Mouse (Mus musculus): ENCODE results near the gene Spint1. TPM values are rescaled to one million over a fixed set of nuclear protein-coding genes. Genes with fewer than 3 reads are reported as not detected.

Gene Spint1
- total and polyA plus RNA-seq, 3 experiments = not detected

- Histone ChIP-seq H3K27me3 (ENCODE audit: control insufficient read depth in 1 of 2, insufficient read depth in 2 of 2, low read length in 2 of 2) (no peaks in the 10 kb centered on the region; a peak in 2 of 4 replicates), H3K79me2 (ENCODE audit: control insufficient read depth, insufficient read depth, low read length, poor library complexity) (no peaks in the 10 kb centered on the region), H3K36me3 (ENCODE audit: control insufficient read depth in 1 of 2, insufficient read depth in 2 of 2, low read length in 2 of 2) (peaks cover 0 to 6% of the 10 kb centered on the region in 2 experiments; a peak in 1 of 4 replicates), H3K4me3 (ENCODE audit: control insufficient read depth in 1 of 2, insufficient read depth in 1 of 2, low read depth in 2 of 2, low read length in 2 of 2) (peak overlapping the region; percentile 21 to 26; a peak in 3 of 4 replicates), H3K9me3 (replicated peaks; ENCODE audit: insufficient read depth, low read length) (no peaks in the 10 kb centered on the region), H3K27ac (ENCODE audit: control insufficient read depth, low read depth, low read length) (no peak overlapping the region), H3K9ac (ENCODE audit: control insufficient read depth, low read depth, low read length, poor library complexity, severe bottlenecking) (peak overlapping the region; percentile 3; the same call in 1 of the 2 replicates), H3K4me1 (ENCODE audit: control insufficient read depth in 1 of 2, insufficient read depth in 2 of 2, low read length in 2 of 2) (peaks cover 4 to 17% of the 10 kb centered on the region in 2 experiments; a peak in 3 of 4 replicates)
- DNase-seq (ENCODE audit: low read depth, low spot score) = peak; percentile 21
- no peak for TF ChIP-seq ZMIZ1 (IDR thresholded peaks at IDR 0.05; ENCODE audit: low read depth, low read length)
- TF ChIP-seq ZKSCAN1 (IDR thresholded peaks at IDR 0.05; ENCODE audit: low read depth, low read length) = no peak
- TF ChIP-seq BHLHE40 (IDR thresholded peaks at IDR 0.05; ENCODE audit: borderline replicate concordance, low read depth, low read length) = no peak
- TF ChIP-seq CTCF (IDR thresholded peaks at IDR 0.05 in 2 of 3, conservative IDR thresholded peaks at IDR 0.05 in 1 of 3; ENCODE audit: control insufficient read depth in 1 of 3, insufficient read depth in 1 of 3, low read depth in 2 of 3, low read length in 3 of 3, poor library complexity in 1 of 3, severe bottlenecking in 1 of 3) = no peak
- no peak for TF ChIP-seq MYC (IDR thresholded peaks at IDR 0.05; ENCODE audit: low read depth, low read length)
- no peak for TF ChIP-seq MAZ (IDR thresholded peaks at IDR 0.05; ENCODE audit: low read depth, low read length)
- no peak for TF ChIP-seq POLR2AphosphoS2 (IDR thresholded peaks at IDR 0.05; ENCODE audit: low read length)
- TF ChIP-seq EP300 (IDR thresholded peaks at IDR 0.05; ENCODE audit: low read depth in 1 of 2, low read length in 2 of 2) = no peak
These were observed 25.8 kb downstream of the Spint1 start for GRCm38 (mm10) chr2:119262978-119263377.

- H3K27me3 ChIP-seq (ENCODE audit: control insufficient read depth in 1 of 2, insufficient read depth in 2 of 2, low read length in 2 of 2) = no peaks in the 10 kb centered on the region; a peak in 2 of 4 replicates
- peak; percentile 35 for DNase-seq (ENCODE audit: low read depth, low spot score)
- no peak overlapping the region for H3K27ac ChIP-seq (ENCODE audit: control insufficient read depth, low read depth, low read length)
- H3K9me3 ChIP-seq (replicated peaks; ENCODE audit: insufficient read depth, low read length) = no peaks in the 10 kb centered on the region
- H3K4me3 ChIP-seq (ENCODE audit: control insufficient read depth in 1 of 2, insufficient read depth in 1 of 2, low read depth in 2 of 2, low read length in 2 of 2) = no peak overlapping the region
- H3K36me3 ChIP-seq (ENCODE audit: control insufficient read depth in 1 of 2, insufficient read depth in 2 of 2, low read length in 2 of 2) = peaks cover 0 to 6% of the 10 kb centered on the region in 2 experiments; a peak in 1 of 4 replicates
- no peaks in the 10 kb centered on the region for H3K79me2 ChIP-seq (ENCODE audit: control insufficient read depth, insufficient read depth, low read length, poor library complexity)
- H3K4me1 ChIP-seq (ENCODE audit: control insufficient read depth in 1 of 2, insufficient read depth in 2 of 2, low read length in 2 of 2) = peaks cover 4 to 17% of the 10 kb centered on the region in 2 experiments; a peak in 3 of 4 replicates
- TF ChIP-seq JUND (IDR thresholded peaks at IDR 0.05; ENCODE audit: low read depth, low read length) (peak; percentile 77; the same call in 1 of the 2 replicates), ZMIZ1 (IDR thresholded peaks at IDR 0.05; ENCODE audit: low read depth, low read length) (no peak), RCOR1 (IDR thresholded peaks at IDR 0.05; ENCODE audit: low read depth, low read length) (0 out of 2 replicates have a peak, but pooled peaks have one; percentile 31), USF2 (IDR thresholded peaks at IDR 0.05; ENCODE audit: borderline replicate concordance in 1 of 2, insufficient read depth in 1 of 2, low read depth in 1 of 2, low read length in 2 of 2) (no peak), MYC (IDR thresholded peaks at IDR 0.05; ENCODE audit: low read depth, low read length) (0 out of 2 replicates have a peak, but pooled peaks have one; percentile 59), POLR2AphosphoS5 (IDR thresholded peaks at IDR 0.05; ENCODE audit: borderline replicate concordance, low read depth, low read length) (no peak), MXI1 (IDR thresholded peaks at IDR 0.05; ENCODE audit: low read depth, low read length) (no peak), EP300 (IDR thresholded peaks at IDR 0.05; ENCODE audit: low read depth in 1 of 2, low read length in 2 of 2) (peak; percentile 28 to 51; a peak in 1 of 4 replicates), MEF2A (IDR thresholded peaks at IDR 0.05; ENCODE audit: extremely low read depth, insufficient replicate concordance, low read depth, low read length, poor library complexity, severe bottlenecking) (no peak), NRF1 (IDR thresholded peaks at IDR 0.05; ENCODE audit: insufficient read depth, low read depth, low read length, poor library complexity, severe bottlenecking) (no peak), GATA1 (IDR thresholded peaks at IDR 0.05; ENCODE audit: low read depth, low read length) (peak; percentile 60), HCFC1 (IDR thresholded peaks at IDR 0.05; ENCODE audit: low read depth, low read length) (no peak), BHLHE40 (IDR thresholded peaks at IDR 0.05; ENCODE audit: borderline replicate concordance, low read depth, low read length) (peak; percentile 41; the same call in 1 of the 2 replicates), ETS1 (IDR thresholded peaks at IDR 0.05; ENCODE audit: low read depth, low read length) (peak; percentile 69), USF1 (IDR thresholded peaks at IDR 0.05; ENCODE audit: low read depth, low read length) (no peak), MAX (IDR thresholded peaks at IDR 0.05; ENCODE audit: low read length) (peak; percentile 31; the same call in 1 of the 2 replicates), NELFE (IDR thresholded peaks at IDR 0.05; ENCODE audit: low read depth, low read length) (no peak)
- no peak overlapping the region for H3K9ac ChIP-seq (ENCODE audit: control insufficient read depth, low read depth, low read length, poor library complexity, severe bottlenecking)
These were observed 26.7 kb downstream of the Spint1 start for GRCm38 (mm10) chr2:119263813-119264212.
